Mouse (Mus musculus): ENCODE results near the gene Zfp750. TPM values are rescaled to one million over a fixed set of nuclear protein-coding genes. Genes with fewer than 3 reads are reported as not detected.

The Zfp750 gene
- polyA plus RNA-seq, 1 experiment from 2014 or later = 33.2 TPM

DNA sequence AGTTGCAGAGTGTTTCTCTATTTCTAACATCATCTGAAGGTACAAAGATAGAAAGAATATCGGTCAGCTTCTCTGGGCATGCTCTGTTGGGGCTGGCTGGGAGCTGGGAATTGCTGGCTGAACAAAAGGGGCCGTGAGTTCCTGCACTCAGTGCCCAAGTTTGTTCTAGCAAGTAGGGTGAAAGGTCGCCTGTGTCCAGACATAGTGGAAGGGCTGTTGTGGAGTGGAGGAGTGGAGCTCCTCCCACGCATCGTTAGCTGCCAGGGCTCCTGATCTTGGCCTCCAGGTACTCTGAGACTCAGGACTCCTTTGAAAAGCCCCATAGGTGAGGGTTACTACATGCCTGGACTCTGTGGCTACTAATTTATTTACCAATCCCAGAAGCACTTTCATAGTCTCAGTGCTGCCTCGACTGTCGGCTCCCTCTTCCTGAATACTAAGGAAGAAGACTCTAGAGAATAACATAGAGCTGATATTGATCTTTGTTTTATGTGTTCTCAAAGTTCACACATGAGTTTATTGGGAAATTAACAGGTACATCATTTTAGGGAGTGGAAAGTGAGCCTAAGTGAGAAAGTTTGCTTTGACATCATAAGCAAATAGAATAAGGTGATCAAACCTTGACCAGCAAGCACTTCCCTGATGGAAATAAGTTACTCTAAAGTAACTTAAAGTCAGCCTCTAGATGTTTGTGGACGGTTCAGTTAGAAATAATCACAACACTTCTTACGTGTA, 8.5 kb downstream of the Zfp750 start:
- no peaks in the 10 kb centered on the region for H3K27me3 ChIP-seq
- H3K9ac ChIP-seq = no peak overlapping the region
- no peaks in the 10 kb centered on the region for H3K9me3 ChIP-seq (replicated peaks)
- peaks cover 9% of the 10 kb centered on the region; the same call in 1 of the 2 replicates for H3K36me3 ChIP-seq
- H3K27ac ChIP-seq (replicated peaks) = no peak overlapping the region
- WGBS = 71% methylated on average over 9 of the region's 9 CpGs
- peaks cover 10% of the 10 kb centered on the region; the same call in 1 of the 2 replicates for H3K4me1 ChIP-seq
- no peak overlapping the region for H3K4me2 ChIP-seq (replicated peaks)
- no peak for ATAC-seq (ENCODE audit: insufficient number of reproducible peaks, low FRiP score, low TSS enrichment, low read depth)
- no peak overlapping the region for H3K4me3 ChIP-seq (replicated peaks)

DNA sequence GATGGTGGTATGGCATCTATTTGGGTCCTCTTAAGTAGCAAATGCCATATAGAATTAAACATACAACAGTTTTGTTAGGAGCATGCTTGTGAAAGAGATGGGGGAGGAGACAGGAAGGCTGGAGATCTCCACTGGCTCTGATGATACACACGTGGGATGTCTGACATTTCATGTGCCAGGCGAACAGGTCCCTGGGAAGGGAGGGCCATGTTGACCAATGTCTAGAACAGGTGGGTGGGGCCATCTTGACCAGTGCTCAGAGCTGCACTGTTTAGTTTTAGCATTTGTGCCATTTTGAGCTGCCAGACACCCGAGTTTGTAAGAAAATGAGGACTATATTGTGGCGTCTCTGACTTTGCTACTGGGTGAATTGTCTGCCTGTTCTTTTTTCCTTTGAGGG, 10.7 kb downstream of the Zfp750 start:
- no peak overlapping the region for H3K27ac ChIP-seq (replicated peaks)
- ATAC-seq (ENCODE audit: insufficient number of reproducible peaks, low FRiP score, low TSS enrichment, low read depth) = no peak
- H3K9me3 ChIP-seq (replicated peaks) = no peaks in the 10 kb centered on the region
- no peak overlapping the region for H3K4me3 ChIP-seq (replicated peaks)
- WGBS = 79% methylated on average over 4 of the region's 4 CpGs
- no peak overlapping the region for H3K4me2 ChIP-seq (replicated peaks)
- H3K9ac ChIP-seq = no peak overlapping the region
- peaks cover 9% of the 10 kb centered on the region; the same call in 1 of the 2 replicates for H3K4me1 ChIP-seq
- peaks cover 17% of the 10 kb centered on the region; the same call in 1 of the 2 replicates for H3K36me3 ChIP-seq
- H3K27me3 ChIP-seq = no peaks in the 10 kb centered on the region

DNA sequence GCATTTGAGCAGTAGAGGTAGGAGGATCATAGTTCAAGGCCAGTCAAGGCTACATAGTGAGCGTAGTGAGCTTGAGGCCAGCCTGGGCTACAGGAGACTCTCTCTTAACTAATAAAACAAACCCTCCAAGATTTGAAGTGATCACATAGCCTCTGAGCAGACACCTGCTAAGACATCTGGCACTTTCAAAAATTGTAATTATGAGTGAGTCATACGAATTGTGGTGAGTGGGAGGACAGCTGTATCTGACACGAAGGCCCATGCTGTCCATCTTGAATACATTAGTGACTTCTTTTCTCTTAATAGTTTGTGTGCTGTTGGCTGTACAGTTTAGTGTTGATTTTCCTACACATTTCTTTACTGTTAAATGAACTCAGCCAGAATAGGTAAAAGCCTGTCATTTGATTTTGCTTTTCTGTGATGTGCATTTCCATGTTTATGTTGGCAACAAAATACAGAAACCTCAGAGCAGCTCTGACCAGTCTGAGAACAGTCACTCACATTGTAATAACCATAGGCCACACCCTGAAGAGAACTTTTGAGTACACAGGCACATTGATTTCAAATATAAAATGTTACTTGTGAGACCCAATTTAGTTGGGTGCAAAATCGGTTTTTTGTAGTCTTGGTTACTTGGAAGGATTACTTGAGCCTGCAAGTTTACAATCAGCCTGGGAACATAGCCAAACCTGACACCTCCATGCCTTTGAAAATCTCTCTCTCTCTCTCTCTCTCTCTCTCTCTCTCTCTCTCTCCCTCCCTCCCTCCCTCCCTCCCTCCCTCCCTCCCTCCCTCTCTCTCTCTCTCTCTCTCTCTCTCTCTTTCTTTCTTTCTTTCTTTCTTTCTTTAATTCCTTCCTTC, 16.9 kb downstream of the Zfp750 start:
- ATAC-seq (ENCODE audit: insufficient number of reproducible peaks, low FRiP score, low TSS enrichment, low read depth) = no peak
- peaks cover 38% of the 10 kb centered on the region for H3K36me3 ChIP-seq
- WGBS = 57% methylated on average over 4 of the region's 4 CpGs
- no peak overlapping the region for H3K4me2 ChIP-seq (replicated peaks)
- H3K4me3 ChIP-seq (replicated peaks) = no peak overlapping the region
- H3K9ac ChIP-seq = no peak overlapping the region
- H3K27ac ChIP-seq (replicated peaks) = no peak overlapping the region
- H3K27me3 ChIP-seq = no peaks in the 10 kb centered on the region
- H3K9me3 ChIP-seq (replicated peaks) = no peaks in the 10 kb centered on the region
- no peaks in the 10 kb centered on the region for H3K4me1 ChIP-seq

- H3K27ac ChIP-seq (replicated peaks) = no peak overlapping the region; the same call in 1 of the 2 replicates
- no peak overlapping the region for H3K4me3 ChIP-seq (replicated peaks)
- no peak overlapping the region for H3K4me2 ChIP-seq (replicated peaks)
- H3K9me3 ChIP-seq (replicated peaks) = no peaks in the 10 kb centered on the region
- no peaks in the 10 kb centered on the region for H3K27me3 ChIP-seq
- 84% methylated on average over 4 of the region's 4 CpGs for WGBS
- H3K36me3 ChIP-seq = peaks cover 44% of the 10 kb centered on the region
- H3K9ac ChIP-seq = no peak overlapping the region
- ATAC-seq (ENCODE audit: insufficient number of reproducible peaks, low FRiP score, low TSS enrichment, low read depth) = no peak
- H3K4me1 ChIP-seq = no peaks in the 10 kb centered on the region
These were observed 17.6 kb downstream of the Zfp750 start for GRCm38 (mm10) chr11:121501525-121501924.

DNA sequence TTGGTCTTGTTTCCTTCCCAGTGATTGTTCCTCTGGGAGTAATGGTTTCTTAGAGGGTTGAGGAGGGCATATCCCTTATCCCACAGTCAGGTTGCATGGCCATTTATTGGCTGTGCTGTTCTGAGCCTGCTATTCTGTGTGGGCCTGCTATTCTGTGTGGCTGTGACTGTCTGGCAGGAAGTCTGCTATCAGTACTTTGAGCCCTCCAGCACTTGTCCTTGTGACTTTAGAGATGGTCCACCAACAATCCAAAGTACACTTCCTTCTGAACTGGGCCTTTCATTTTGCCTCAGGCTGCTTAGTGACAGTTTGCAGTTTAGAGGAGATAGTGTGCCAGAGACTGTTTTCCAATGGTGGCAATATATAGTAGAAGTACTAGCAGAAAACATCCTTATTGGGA, 18.5 kb downstream of the Zfp750 start:
- ATAC-seq (ENCODE audit: insufficient number of reproducible peaks, low FRiP score, low TSS enrichment, low read depth) = no peak
- Histone ChIP-seq H3K9me3 (replicated peaks) (no peaks in the 10 kb centered on the region), H3K36me3 (peaks cover 38% of the 10 kb centered on the region)

GRCm38 (mm10) chr11:121490651-121491050, 28.5 kb downstream of the Zfp750 start:
- ATAC-seq (ENCODE audit: insufficient number of reproducible peaks, low FRiP score, low TSS enrichment, low read depth) = no peak
- H3K9ac ChIP-seq = no peak overlapping the region

More for the DNA sequence above, 18.5 kb downstream of the Zfp750 start:
- H3K4me2 ChIP-seq (replicated peaks) = no peak overlapping the region
- H3K27me3 ChIP-seq = no peaks in the 10 kb centered on the region
- H3K4me3 ChIP-seq (replicated peaks) = no peak overlapping the region
- H3K9ac ChIP-seq = no peak overlapping the region
- no peak overlapping the region for H3K27ac ChIP-seq (replicated peaks)
- no peaks in the 10 kb centered on the region for H3K4me1 ChIP-seq

GRCm38 (mm10) chr11:121485882-121486281, 33.3 kb downstream of the Zfp750 start:
- H3K9ac ChIP-seq = no peak overlapping the region
- H3K27me3 ChIP-seq = no peaks in the 10 kb centered on the region
- H3K9me3 ChIP-seq (replicated peaks) = no peaks in the 10 kb centered on the region
- 62% methylated on average over 9 of the region's 9 CpGs for WGBS
- H3K4me2 ChIP-seq (replicated peaks) = no peak overlapping the region
- 0 out of 2 replicates have a peak, but pooled peaks cover 3% of the 10 kb centered on the region for H3K4me1 ChIP-seq
- H3K27ac ChIP-seq (replicated peaks) = peak overlapping the region; percentile 72
- ATAC-seq (ENCODE audit: insufficient number of reproducible peaks, low FRiP score, low TSS enrichment, low read depth) = peak; percentile 20; the same call in 1 of the 2 replicates
- H3K36me3 ChIP-seq = peaks cover 8% of the 10 kb centered on the region; the same call in 1 of the 2 replicates
- no peak overlapping the region for H3K4me3 ChIP-seq (replicated peaks)

More at GRCm38 (mm10) chr11:121490651-121491050, 28.5 kb downstream of the Zfp750 start:
- no peaks in the 10 kb centered on the region for H3K9me3 ChIP-seq (replicated peaks)
- H3K4me3 ChIP-seq (replicated peaks) = no peak overlapping the region
- H3K4me1 ChIP-seq = no peaks in the 10 kb centered on the region
- no peaks in the 10 kb centered on the region for H3K27me3 ChIP-seq
- H3K36me3 ChIP-seq = peaks cover 21% of the 10 kb centered on the region
- no peak overlapping the region for H3K27ac ChIP-seq (replicated peaks)
- no peak overlapping the region for H3K4me2 ChIP-seq (replicated peaks)

DNA sequence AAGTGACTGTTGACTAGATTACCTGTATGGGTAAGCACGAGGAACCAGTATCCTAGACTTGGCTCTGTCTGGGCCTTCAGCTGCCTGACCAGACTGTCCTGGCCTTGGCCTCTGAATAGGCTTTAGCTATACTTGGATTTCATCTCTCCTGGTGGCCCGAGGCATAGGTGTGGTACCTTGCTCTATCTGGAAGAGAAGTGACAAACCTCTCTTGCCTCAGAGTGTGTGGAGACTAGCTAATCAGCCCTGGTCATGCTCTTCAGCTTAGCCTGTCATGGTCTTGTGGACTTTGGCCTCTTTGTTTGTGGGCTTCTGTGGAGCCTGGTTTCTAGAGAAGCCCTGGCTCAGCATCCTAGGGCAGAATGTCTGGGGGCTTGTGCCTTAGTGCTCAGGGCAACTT, 38.0 kb downstream of the Zfp750 start:
- Histone ChIP-seq H3K4me1 (0 out of 2 replicates have a peak, but pooled peaks cover 3% of the 10 kb centered on the region), H3K9me3 (replicated peaks) (no peaks in the 10 kb centered on the region), H3K4me3 (replicated peaks) (no peak overlapping the region), H3K27ac (replicated peaks) (no peak overlapping the region), H3K36me3 (peaks cover 17% of the 10 kb centered on the region), H3K27me3 (no peaks in the 10 kb centered on the region), H3K9ac (no peak overlapping the region), H3K4me2 (replicated peaks) (no peak overlapping the region)
- no peak for ATAC-seq (ENCODE audit: insufficient number of reproducible peaks, low FRiP score, low TSS enrichment, low read depth)
- WGBS = 83% methylated on average over 2 of the region's 2 CpGs

DNA sequence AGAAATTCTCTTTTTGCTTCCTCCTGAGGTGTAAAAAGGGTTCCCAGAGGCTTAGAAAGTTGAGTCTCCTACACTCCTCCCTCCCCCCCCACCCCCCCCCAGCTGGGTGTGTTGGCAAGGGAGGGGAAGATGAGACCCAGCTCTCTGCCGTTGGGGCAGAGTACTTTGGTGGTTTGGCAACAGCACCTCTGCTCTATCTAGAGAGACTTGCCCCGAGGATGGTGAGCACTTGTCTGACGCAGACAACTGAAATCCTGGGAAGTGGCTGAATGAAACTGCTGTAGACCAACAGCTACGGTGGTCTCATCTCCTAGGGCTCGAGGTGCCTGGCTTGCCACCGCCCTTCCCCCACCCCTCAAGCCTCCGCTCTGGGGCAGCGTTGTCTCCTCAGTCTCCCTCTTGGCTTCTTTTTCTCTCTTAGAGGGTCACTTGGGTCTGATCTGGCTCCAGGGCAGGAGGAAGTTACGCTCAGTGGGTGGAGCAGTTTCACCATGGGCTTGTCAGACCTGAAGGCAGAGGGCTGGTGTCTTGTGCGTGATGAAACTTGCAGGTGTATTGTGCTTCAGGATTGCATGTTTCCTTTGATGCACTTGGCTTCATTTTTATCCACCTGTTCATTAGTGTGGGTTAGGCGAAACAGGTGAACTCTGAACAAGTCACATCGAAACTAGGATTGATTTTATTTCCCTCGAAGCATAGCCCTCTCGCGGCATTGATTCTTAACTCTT, 39.5 kb downstream of the Zfp750 start:
- no peak overlapping the region for H3K4me2 ChIP-seq (replicated peaks)
- no peak for ATAC-seq (ENCODE audit: insufficient number of reproducible peaks, low FRiP score, low TSS enrichment, low read depth)
- H3K9me3 ChIP-seq (replicated peaks) = no peaks in the 10 kb centered on the region
- 71% methylated on average over 15 of the region's 15 CpGs for WGBS
- H3K4me3 ChIP-seq (replicated peaks) = no peak overlapping the region
- H3K9ac ChIP-seq = no peak overlapping the region
- H3K36me3 ChIP-seq = peaks cover 20% of the 10 kb centered on the region
- H3K4me1 ChIP-seq = 0 out of 2 replicates have a peak, but pooled peaks cover 3% of the 10 kb centered on the region
- H3K27ac ChIP-seq (replicated peaks) = peak overlapping the region; percentile 75
- H3K27me3 ChIP-seq = no peaks in the 10 kb centered on the region

GRCm38 (mm10) chr11:121475699-121476415, 43.3 kb downstream of the Zfp750 start:
- 28% methylated on average over 9 of the region's 9 CpGs for WGBS
- no peaks in the 10 kb centered on the region for H3K4me1 ChIP-seq
- ATAC-seq (ENCODE audit: insufficient number of reproducible peaks, low FRiP score, low TSS enrichment, low read depth) = no peak
- no peak overlapping the region; the same call in 1 of the 2 replicates for H3K27ac ChIP-seq (replicated peaks)
- H3K36me3 ChIP-seq = peaks cover 12% of the 10 kb centered on the region; the same call in 1 of the 2 replicates
- no peak overlapping the region for H3K9ac ChIP-seq
- no peaks in the 10 kb centered on the region for H3K9me3 ChIP-seq (replicated peaks)
- no peak overlapping the region for H3K4me2 ChIP-seq (replicated peaks)
- H3K4me3 ChIP-seq (replicated peaks) = no peak overlapping the region
- no peaks in the 10 kb centered on the region for H3K27me3 ChIP-seq
